Mouse (Mus musculus) lung, postnatal 14 days (tissue): ENCODE measurements around the gene Gucd1.
A peak's percentile ranks its signal among the peaks of the same experiment; 100 is the strongest.
"Not testable (repeated sequence)": the region's sequence is repeated elsewhere in the genome, so short reads cannot be mapped to it uniquely, and the experiment has no call there.

Experiments
- DNase-seq: peaks from one replicate; pipeline ENCODE4 v3.0.0; 2021

Gucd1 gene

DNA sequence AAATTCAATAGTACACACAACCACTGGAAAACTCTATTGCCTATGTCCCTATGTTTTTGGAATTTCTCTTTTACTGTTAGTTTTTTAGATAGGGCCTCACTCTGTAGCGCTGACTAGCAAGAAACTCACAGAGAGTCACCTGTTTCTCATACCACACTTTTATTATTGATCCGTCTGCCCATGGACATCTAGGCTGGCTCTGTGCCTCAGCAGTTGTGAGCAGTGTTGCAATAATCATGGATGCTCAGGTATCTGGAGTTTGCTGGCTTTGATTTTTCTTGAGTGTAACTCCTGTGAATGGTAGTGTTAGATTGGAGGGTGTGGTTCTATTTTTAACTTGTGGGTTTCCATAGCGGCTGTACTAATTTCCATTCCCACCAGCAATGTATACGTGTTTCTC is 162.4 kb downstream of the Gucd1 start:
- DNase-seq: no peak

DNA sequence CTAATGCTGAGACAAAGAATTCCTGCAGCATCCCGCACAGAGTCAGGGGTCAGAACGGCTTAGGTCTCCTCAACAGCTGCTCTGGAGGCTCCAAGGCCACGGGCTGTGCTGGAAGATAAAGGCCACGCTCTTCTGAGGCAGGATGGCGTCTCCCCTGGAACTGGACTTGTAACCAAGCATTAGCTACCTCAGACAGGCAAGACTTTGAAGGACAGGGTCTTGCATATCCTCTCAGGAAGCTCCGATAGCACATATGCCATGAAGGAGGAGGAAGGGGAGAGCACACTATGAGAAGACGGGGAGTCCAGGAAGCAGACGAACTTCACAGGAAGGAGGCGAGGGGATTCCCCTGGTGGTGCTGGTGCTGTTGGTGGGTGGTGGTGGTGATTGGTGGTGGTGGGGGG is 163.9 kb downstream of the Gucd1 start:
- not testable (repeated sequence) for DNase-seq

DNA sequence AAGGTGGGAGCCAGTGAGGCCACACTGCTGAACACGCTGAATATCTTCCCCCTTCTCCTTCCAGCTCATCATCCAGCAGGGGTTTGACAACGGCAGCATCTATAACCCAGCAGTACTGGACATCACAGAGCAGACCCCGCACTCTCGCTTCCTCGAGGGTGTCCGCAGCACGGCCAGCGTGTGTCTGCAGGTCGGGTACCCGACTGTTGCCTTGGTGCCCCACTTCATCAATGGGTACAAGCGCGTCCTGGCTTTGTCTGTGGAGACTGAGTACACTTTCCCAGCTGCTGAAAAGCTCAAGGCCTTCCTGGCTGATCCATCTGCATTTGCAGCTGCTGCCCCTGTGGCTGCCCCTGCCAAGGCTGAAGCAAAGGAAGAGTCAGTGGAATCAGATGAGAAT is 165.2 kb downstream of the Gucd1 start:
- no peak for DNase-seq

DNA sequence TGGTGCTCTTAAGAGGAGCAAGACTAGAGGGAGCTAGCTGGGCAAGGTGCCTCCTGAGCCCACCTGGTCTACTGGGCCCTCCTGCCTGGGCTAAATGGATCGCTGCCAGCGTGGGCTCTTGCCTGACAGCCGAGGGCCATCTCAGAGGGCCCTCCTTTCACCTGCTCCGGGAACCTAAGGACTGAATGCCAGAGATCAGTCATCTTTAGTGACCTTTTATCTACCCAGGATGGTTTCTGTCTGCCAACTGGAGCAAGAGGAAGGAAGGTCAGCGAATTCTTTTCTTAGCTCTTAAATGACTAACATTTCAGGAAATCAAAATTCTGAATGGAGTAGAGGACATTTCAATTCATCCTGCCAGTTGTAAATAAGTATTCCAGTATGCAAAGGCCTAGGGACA is 167.2 kb downstream of the Gucd1 start:
- DNase-seq: no peak

DNA sequence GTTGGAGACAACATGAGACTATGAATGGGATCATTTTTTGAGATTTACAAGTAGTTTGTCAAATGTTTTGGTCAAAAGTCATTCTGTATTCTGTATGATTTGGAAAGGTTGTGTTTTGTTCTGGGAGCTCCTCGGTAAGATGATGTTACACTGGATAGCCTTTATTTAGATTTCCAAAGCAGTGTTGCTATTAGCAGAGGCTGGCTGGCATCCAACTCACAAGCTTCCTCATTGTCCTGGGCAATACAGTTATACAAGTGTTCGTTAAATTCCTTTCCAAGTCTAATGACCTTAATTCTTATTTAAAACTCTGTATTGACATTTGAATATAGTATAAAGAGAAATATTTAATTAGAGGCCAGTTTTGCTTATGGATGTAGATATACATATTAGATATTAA is 172.5 kb downstream of the Gucd1 start:
- peak; percentile 63 for DNase-seq

DNA sequence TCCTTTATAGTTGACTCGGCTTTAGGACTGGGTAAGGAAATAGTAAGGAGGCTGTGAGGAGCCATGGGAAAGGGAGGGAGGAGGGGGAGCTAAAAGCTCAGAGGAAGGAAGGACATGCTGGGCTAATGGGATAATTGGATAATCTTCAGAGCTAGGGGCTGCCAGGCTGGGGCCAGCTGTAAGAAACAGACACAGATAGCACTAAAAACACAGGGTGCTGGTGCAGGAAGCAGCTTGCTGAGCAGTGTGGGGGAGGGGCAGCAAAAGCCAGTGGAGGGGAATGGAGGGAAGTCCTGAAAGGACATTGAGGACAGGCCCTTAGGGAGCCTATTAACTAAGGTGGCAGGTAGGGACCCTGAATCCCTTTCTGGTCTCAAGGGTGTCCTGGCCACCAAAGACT is 173.2 kb downstream of the Gucd1 start:
- DNase-seq: not testable (repeated sequence)

DNA sequence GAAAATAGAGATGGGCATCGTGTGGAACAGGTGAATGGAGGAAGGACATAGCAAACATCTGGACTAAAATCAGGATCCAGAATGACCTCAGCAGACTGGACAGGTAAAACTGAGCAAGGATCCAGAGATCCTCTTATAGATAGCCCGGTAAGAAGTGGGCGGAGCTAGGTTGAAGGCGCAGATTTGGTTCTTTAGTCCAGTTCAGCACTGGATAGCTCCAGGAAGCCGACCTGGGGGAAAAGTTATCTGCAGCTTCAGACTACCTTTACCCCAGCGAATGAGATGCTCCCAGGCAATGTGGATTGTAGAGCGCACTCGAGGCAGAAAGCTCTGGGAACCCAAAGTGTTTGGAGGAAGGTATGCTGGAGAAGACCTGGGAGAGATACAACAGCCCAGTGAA is 175.8 kb downstream of the Gucd1 start:
- DNase-seq: no peak

DNA sequence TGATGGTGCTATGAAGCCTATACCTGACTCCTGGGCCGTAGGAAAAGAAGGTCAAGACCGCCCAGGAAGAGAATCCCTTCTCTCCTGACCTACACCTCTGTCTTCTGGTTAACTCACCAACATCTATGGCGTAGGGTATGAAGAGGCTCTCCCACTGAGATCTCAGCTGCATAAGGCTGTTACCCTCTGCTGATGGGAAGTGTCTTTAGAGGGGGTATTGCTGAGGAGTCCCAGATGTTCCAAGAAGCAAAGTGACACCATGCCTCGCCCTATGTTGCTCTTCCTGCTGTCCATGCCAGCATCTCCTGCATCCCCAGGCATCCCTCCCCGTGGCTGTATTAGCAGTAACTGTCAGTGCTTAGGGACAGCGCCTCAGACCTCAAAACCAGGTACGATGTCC is 178.4 kb downstream of the Gucd1 start:
- DNase-seq: no peak

DNA sequence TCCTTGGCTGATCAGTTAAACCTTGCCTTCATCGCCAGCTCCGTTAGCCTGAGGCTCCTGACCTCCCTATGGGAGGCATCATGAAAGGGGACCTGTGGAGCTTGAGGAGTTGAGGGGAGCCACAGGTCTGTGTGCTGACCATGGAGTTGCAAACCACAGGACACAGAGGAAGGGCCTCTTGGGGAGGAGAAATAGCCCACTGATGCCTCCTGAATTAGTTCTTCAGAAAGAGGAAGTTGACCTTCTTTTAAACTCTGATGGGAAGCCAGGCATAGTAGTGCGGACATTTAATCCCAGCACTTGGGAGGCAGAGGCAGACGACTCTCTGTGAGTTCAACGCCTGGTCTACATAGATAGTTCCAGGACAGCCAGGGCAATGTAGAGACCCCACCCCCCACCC is 178.9 kb downstream of the Gucd1 start:
- DNase-seq: no peak

DNA sequence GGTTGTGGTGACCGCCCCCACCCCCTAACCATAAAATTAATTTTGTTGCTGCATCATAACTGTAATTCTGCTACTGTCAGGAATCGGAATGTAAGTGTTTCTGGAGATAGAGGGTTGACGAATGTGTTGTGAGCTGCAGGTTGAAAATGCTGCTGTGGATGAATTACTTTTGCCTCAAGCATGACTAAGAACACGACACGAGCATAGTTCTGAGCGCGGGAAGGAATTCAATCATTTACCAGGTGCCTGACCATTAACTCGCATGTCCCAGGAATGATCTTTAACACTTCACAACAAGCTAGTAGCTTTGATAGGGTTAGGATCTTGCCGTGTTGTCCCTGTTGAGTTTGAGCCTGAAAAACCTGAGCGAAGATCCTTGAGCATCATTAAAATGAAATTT is 180.5 kb downstream of the Gucd1 start:
- DNase-seq: no peak

DNA sequence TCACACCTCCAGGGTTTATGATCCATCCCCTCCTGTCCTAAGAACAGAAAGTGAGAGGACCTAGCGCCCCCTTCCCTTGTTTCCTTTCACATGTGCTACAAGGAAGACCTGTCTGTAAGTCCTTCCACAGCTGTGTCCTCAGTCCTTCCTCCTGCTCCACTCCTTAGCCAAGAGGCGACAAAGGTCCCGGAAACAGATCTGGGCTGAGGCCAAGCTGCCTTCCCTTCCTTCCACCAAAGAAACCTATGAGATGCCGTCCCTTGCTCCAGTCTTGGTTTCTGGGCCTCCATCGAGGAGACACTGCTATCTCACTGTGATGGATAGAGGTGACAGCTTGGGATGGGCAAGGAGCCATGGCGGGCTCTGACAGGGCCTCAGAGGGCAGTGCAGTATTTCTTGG is 182.7 kb downstream of the Gucd1 start:
- no peak for DNase-seq

DNA sequence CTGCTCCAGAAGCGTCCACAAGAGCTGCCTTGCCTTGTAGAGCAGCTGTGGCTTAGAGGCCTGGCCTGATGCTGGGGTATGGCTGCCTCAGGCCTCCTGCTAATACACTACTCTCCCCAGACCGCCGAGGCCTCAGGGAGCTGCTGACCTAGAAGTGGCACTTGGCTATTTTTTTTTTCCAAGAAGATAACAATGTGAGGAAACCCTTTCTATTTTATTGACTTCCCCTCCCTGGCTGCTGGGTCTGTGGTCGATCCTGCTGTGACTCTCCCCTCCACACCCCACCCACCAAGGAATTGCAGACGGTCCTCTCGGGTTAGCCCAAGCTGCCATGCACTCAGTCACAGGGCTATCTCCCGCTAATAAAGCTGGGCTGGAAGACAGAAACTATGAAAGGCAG is 183.6 kb downstream of the Gucd1 start:
- DNase-seq: no peak

DNA sequence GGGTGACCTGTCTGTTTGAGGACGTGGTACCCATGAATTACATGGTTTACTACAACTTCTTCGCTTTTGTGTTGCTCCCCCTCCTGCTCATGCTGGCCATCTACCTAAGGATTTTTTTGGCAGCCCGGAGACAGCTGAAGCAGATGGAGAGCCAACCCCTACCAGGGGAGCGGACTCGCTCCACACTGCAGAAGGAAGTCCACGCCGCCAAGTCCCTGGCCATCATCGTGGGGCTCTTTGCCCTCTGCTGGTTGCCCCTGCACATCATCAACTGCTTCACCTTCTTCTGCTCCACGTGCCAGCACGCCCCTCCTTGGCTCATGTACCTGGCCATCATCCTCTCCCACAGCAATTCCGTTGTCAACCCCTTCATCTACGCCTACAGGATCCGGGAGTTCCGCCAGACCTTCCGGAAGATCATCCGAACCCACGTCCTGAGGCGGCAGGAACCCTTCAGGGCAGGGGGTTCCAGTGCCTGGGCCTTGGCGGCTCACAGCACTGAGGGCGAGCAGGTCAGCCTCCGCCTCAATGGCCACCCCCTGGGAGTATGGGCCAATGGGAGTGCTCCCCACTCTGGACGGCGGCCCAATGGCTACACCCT is 184.5 kb downstream of the Gucd1 start:
- DNase-seq: no peak

DNA sequence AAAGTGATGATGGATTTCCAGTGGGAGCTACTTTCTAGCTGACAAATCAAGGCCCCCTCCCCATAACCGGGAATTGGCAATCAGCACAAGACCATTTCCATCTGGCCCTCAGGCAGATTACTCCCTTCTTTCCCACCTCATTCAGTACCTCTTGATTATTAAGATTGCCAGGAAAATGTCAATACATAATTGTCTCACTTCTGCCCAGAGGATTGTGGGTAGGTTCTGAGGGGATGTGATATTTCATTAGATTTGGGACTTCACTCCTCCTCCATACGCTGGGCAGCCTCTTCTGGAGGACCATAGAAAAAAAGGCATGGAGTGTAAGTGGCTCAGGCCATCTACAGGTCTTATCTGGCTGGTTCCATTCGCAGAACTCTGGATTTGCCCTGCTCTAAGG is 185.5 kb downstream of the Gucd1 start:
- DNase-seq: no peak

DNA sequence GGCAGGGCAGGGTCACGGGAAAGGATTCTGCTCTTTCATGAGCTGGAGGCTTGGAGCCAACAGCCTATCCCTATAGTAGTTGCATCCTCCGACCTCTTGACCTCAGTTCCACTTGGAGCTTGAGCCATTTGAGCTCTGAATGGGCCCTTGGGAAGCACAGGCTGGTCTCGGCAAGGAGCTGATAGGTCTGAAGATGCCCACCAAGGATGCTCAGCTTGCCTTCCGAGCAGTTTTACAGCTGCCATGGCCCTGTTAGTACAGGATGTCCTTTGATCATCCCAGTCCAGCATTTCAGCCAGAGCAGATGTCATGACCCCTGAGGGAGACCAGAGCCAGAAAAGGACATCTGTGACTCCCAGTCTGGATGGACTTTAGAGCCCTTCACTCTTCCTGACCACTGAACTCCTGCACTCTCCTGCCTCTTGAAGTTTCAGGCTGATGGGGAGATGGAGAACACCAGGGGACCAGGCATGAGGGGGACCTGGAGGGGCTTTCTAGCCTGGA is 189.5 kb downstream of the Gucd1 start:
- no peak for DNase-seq

DNA sequence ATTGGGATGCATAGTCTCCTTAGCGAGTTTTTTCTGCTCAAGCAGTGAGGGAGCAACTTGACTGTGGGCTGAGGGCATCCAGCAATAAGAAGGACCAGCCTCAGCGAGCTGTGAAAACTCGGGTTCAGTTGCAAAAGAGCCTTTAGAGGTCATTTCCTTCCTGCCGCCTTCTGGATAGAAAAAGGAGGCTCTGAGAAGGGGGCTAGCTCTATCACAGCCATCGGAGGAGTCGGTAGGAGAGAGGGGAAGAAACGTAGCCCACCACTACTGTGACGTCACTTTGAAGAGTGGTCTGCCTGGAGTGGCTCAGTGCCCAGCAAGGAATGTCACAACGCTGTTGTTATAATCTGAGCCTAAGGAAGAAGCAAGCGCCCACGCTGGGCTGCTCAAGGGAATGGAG is 190.7 kb downstream of the Gucd1 start:
- no peak for DNase-seq

DNA sequence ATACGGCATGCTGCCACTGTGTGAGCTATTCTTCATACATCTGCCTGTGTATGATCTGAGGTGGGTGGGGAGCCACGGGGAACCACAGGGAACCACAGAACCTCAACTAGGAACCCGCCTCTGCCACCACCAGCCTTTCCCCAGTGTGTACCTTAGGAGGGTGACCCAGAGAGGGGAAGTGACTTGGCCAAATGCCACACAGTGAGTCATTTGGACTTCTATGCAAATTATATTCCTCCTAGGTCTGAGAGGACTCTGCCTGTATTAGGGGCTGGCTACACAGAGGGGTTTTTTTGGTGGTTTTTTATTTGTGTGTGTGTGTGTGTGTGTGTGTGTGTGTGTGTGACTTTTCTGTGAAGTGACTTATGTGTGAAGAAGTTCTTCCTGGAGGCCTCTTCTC is 191.2 kb downstream of the Gucd1 start:
- peak; percentile 72 for DNase-seq

DNA sequence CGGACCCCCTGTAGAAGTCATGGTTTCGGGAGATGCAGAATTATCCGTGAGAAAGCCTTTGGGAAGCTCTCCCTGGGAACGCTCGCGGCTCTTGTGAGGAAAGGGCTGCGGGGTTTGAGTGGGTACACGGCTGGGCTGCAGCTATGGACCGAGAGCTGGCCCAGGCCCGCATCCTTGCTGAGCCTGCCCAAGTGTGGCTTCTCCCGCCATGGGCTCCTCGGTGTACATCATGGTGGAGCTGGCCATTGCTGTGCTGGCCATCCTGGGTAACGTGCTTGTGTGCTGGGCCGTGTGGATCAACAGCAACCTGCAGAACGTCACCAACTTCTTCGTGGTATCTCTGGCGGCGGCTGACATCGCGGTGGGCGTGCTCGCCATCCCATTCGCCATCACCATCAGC is 192.0 kb downstream of the Gucd1 start:
- no peak for DNase-seq

DNA sequence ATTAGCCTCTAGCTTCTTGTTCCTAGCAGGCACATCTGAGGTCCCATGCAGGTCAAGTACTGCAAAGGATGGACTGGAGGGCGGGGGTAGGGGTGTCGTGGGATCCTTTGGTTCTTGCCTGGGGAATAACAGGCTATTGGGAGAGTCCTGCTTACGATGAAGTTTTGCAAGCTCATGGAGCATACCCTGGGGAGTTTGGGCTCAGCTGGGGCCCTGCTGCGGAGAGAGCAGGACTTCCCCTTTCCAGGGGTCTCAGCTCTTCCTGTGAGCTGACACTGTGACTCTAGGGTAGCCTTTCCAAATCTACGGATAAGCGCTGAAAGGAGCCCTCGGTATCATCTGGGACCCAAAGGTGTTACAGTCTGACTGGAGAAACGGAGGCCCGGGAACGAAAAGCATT is 193.4 kb downstream of the Gucd1 start:
- no peak for DNase-seq

DNA sequence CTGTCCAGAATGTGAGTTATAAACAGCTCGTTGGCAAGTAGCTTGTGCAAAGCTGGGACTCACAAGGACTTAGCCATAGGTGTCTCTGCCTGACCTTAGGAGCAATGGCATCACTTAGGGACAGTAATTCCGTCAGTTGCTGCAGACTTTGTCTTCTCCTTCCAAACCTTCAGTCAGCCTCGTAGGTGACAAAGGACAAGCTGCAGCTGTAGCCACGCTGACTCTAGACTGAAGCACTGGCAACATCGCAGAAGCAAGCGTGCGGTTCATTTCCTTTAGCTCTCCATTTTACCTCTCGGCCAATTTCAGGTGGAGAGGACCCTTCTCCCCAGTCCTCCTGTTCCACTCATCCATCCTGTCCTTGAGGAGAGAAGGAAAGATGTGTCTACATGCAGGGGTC is 193.8 kb downstream of the Gucd1 start:
- DNase-seq: peak; percentile 62

DNA sequence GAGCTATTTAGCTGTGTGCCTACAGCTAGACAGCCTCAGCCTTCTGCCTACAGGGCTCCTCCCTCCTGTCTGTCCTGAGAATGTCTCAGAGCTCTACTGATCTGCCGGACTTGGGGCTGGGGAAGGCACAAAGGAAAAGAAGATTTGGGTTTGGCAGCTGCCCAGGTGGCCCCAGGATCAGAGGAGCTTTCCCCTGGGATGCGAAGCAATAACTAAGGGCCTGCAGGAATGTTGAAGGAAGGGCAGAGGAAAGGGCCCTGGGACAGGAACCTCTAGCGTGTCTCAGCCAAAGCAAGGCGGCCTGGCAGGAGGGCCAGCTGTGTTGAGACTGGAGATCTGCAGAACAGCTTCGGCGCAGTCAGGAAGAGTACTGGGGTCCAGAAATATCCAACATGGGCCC is 194.8 kb downstream of the Gucd1 start:
- DNase-seq: no peak

DNA sequence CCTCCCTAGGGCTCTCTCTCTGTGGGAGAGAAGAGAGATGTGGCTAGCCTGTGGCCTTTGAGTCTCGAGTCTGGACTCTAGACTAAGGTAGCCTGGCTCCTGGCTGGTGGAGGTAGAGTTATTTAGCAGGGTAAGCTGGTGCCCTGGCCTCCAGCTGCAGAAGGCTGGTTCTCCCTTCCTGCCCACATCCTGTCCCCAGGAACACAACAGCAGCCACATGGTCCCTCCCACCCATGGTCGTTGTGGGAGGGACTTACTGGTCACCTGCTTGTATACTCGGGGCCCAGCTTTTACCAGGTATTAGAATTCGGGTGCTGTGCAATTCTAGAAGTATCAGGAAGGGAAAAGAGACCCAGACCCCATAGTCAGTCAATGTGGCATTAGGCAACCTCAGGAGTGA is 197.5 kb downstream of the Gucd1 start:
- DNase-seq: no peak

DNA sequence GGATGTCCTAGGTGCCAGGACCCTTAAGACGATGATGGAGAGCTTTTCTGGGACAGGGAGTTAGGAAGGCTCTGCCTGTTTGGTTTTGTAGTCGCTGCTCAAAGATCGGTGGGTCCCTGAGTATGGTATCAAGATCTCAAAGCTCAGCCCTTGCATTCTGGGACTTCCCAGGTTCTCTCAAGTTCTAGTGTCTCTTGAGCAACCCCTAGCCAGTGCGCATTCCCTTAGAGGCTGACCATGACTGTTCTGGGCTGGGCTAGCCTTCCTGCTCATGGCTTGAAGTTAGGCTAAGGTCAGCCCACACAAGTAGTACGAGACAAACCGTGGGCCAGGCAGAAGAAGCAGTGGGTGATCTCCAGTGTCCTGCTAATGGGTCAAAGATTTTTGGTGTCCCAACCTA is 199.6 kb downstream of the Gucd1 start:
- no peak for DNase-seq

DNA sequence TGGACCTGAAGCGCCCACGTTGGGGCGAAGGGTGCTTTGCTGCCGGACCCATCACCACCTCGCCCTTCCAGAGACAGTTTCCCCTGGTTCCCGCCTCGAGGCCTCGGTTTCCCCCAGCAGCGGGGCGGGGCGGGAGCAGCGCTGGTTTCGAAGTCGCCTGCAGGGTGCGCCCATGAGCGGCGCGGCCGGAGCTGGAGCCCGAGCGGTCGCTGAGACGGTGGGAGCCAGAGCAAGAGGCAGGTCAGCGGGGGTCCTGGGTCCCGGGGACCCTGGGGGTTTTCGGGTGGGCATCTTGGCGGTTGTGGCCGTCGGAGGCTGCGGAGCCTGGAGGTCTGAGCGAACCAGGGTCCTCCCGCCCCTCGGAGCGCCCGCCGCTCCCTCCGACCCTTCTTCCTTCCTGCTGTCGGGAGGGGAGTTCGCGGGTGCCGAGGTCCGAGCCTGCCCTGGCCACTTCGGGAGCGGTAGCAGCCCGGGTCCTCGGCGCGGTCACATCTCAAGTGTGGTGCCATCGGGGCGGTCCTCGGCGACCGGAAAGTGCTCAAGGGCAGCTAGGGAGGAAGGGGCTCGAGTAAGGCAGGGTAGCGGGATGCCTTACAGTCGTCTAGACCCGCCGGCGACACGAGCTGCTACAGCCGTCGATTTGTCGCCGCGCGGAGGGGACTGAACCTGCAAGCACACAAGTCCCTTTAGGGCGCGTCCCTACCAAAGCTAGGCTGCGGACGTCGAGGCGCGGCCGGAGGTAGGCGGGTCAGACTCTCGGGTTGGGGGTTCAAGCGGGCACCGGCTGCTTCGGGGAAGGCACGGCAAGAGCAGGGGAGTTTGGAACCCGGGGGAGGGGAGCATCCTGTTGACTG is 200.6 kb downstream of the Gucd1 start:
- peak; percentile 81 for DNase-seq

DNA sequence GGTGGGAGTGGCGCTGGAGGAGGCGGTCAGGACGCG is 201.1 kb downstream of the Gucd1 start, which contains the start of gene Adora2a:
Adora2a (plus strand) TSS at position 6 of the 36 bp plus-strand sequence.
- DNase-seq: no peak
